Mouse (Mus musculus): ENCODE data around the gene Fbxw14. TPM values are rescaled to one million over a fixed set of nuclear protein-coding genes. Genes with fewer than 3 reads are reported as not detected.
"Not testable (repeated sequence)": the region's sequence is repeated elsewhere in the genome, so short reads cannot be mapped to it uniquely, and the experiment has no call there.

Fbxw14 gene
- not detected in 2 replicates for polyA plus RNA-seq (2015; fragmentation: Nextera tagmentation; extraction: Ambion mirVana)

- H3K36me3 ChIP-seq (ENCODE audit: control insufficient read depth, insufficient read depth); H3K4me1 ChIP-seq (ENCODE audit: control insufficient read depth, low read depth, low read length): not testable (repeated sequence)
- no CpG with 5 or more reads among the region's 1 CpGs for WGBS (ENCODE audit: insufficient replicate concordance)
These were observed at the start of gene Fbxw14 for GRCm38 (mm10) chr9:109287576-109287975. Gene Fbxw14 (minus strand): TSS chr9:109287676.

GRCm38 (mm10) chr9:109263041-109263440, 24.4 kb downstream of the Fbxw14 start:
- H3K27me3 ChIP-seq (ENCODE audit: control insufficient read depth, insufficient read depth, low read depth, low read length), result no peaks in the 10 kb centered on the region
- ATAC-seq (ENCODE audit: low read depth), result no peak
- no peaks in the 10 kb centered on the region for H3K9me3 ChIP-seq (replicated peaks; ENCODE audit: control insufficient read depth, low read length)
- H3K4me2 ChIP-seq (ENCODE audit: low read depth, low read length), result no peak overlapping the region
- no peak overlapping the region for H3K4me3 ChIP-seq (ENCODE audit: low read depth, low read length)
- no peaks in the 10 kb centered on the region for H3K4me1 ChIP-seq (ENCODE audit: control insufficient read depth, low read depth, low read length)
- 24% methylated on average over 2 of the region's 2 CpGs for WGBS (ENCODE audit: insufficient replicate concordance)
- no peak overlapping the region for H3K27ac ChIP-seq (ENCODE audit: low read length)
- H3K9ac ChIP-seq (ENCODE audit: low read depth, low read length), result no peak overlapping the region
- no peaks in the 10 kb centered on the region for H3K36me3 ChIP-seq (ENCODE audit: control insufficient read depth, insufficient read depth)

More at GRCm38 (mm10) chr9:109287576-109287975, at the start of gene Fbxw14:
- not testable (repeated sequence) for H3K4me3 ChIP-seq (ENCODE audit: low read depth, low read length); H3K27ac ChIP-seq (ENCODE audit: low read length); H3K9ac ChIP-seq (ENCODE audit: low read depth, low read length); H3K9me3 ChIP-seq (replicated peaks; ENCODE audit: control insufficient read depth, low read length); H3K4me2 ChIP-seq (ENCODE audit: low read depth, low read length); H3K27me3 ChIP-seq (ENCODE audit: control insufficient read depth, insufficient read depth, low read depth, low read length); ATAC-seq (ENCODE audit: low read depth)

- ATAC-seq (ENCODE audit: low read depth), result no peak
- Histone ChIP-seq H3K36me3 (ENCODE audit: control insufficient read depth, insufficient read depth) (no peaks in the 10 kb centered on the region), H3K9ac (ENCODE audit: low read depth, low read length) (no peak within 1 kb of the TSS), H3K27ac (ENCODE audit: low read length) (no peak within 1 kb of the TSS), H3K4me2 (ENCODE audit: low read depth, low read length) (no peak within 1 kb of the TSS), H3K27me3 (ENCODE audit: control insufficient read depth, insufficient read depth, low read depth, low read length) (no peaks in the 10 kb centered on the region), H3K9me3 (replicated peaks; ENCODE audit: control insufficient read depth, low read length) (no peaks in the 10 kb centered on the region), H3K4me3 (ENCODE audit: low read depth, low read length) (no peak within 1 kb of the TSS), H3K4me1 (ENCODE audit: control insufficient read depth, low read depth, low read length) (no peaks in the 10 kb centered on the region)
- WGBS (ENCODE audit: insufficient replicate concordance), result 35% methylated on average over 1 of the region's 1 CpGs
These were observed 52.8 kb downstream of the Fbxw14 start, which contains the start of gene Fbxw20 for GRCm38 (mm10) chr9:109234654-109235053. Gene Fbxw20 (minus strand): TSS chr9:109234754.

Other genes starting within 250 kb of the Fbxw14 start
- gene Shisa5, start 249.1 kb downstream of the Fbxw14 start, polyA plus RNA-seq (2015; fragmentation: Nextera tagmentation; extraction: Ambion mirVana), result 20.9 and 23.2 TPM in 2 replicates
- gene Trex1, start 227.9 kb downstream of the Fbxw14 start, polyA plus RNA-seq (2015; fragmentation: Nextera tagmentation; extraction: Ambion mirVana), result 7.4 and 8.8 TPM in 2 replicates
- 8.5 and 8.8 TPM in 2 replicates for gene Atrip, start 213.6 kb downstream of the Fbxw14 start, polyA plus RNA-seq (2015; fragmentation: Nextera tagmentation; extraction: Ambion mirVana)
- gene Ccdc51, start 205.2 kb downstream of the Fbxw14 start, polyA plus RNA-seq (2015; fragmentation: Nextera tagmentation; extraction: Ambion mirVana), result 10.0 and 11.9 TPM in 2 replicates
- gene Tma7, start 205.1 kb downstream of the Fbxw14 start, polyA plus RNA-seq (2015; fragmentation: Nextera tagmentation; extraction: Ambion mirVana), result 259 and 313 TPM in 2 replicates
- 4.9 and 6.3 TPM in 2 replicates for gene Plxnb1, start 192.3 kb downstream of the Fbxw14 start, polyA plus RNA-seq (2015; fragmentation: Nextera tagmentation; extraction: Ambion mirVana)
- not detected in 2 replicates for gene Fbxw21, start 125.6 kb downstream of the Fbxw14 start, polyA plus RNA-seq (2015; fragmentation: Nextera tagmentation; extraction: Ambion mirVana)
- gene Fbxw13, start 91.7 kb downstream of the Fbxw14 start, polyA plus RNA-seq (2015; fragmentation: Nextera tagmentation; extraction: Ambion mirVana), result not detected in 2 replicates
- gene Fbxw20, start 52.9 kb downstream of the Fbxw14 start, polyA plus RNA-seq (2015; fragmentation: Nextera tagmentation; extraction: Ambion mirVana), result 0.09 TPM in 1 of 2 replicates, not detected in the other
- gene Fbxw28, start 52.0 kb upstream of the Fbxw14 start, polyA plus RNA-seq (2015; fragmentation: Nextera tagmentation; extraction: Ambion mirVana), result not detected in 2 replicates
- not detected in 2 replicates for gene Fbxw22, start 116.6 kb upstream of the Fbxw14 start, polyA plus RNA-seq (2015; fragmentation: Nextera tagmentation; extraction: Ambion mirVana)
- not detected in 2 replicates for gene Fbxw16, start 161.5 kb upstream of the Fbxw14 start, polyA plus RNA-seq (2015; fragmentation: Nextera tagmentation; extraction: Ambion mirVana)
- not detected in 2 replicates for gene Fbxw19, start 208.2 kb upstream of the Fbxw14 start, polyA plus RNA-seq (2015; fragmentation: Nextera tagmentation; extraction: Ambion mirVana)